Mouse (Mus musculus) heart, adult 2 months (tissue): ENCODE results near the gene Bsn.

Experiments used
- CTCF ChIP-seq: fragments of 200-600 bp; IDR thresholded peaks from 2 replicates; pipeline ENCODE4 v1.8.1; 2022; ENCODE audit warnings: antibody characterized with exemption, mild to moderate bottlenecking, moderate library complexity
- EP300 ChIP-seq: fragments of 200-500 bp; IDR thresholded peaks from 2 replicates; pipeline ENCODE4 v1.6.1; 2011; ENCODE audit warnings: low read depth, low read length, control low read depth; ENCODE audit not compliant: insufficient read depth

GRCm38 (mm10) chr9:108213105-108213504, 22.9 kb upstream of the Bsn start:
- TF ChIP-seq CTCF (no peak), EP300 (no peak)
